Mouse (Mus musculus) megakaryocyte, embryonic 14.5 days (primary cell): ENCODE measurements around the gene Armc9. TPM values are rescaled to one million over a fixed set of nuclear protein-coding genes. Genes with fewer than 3 reads are reported as not detected.

ENCODE experiments used
- H3K27me3 ChIP-seq: replicated peaks from 2 replicates; pipeline ENCODE3; 2012; ENCODE audit warnings: inconsistent platforms
- H3K36me3 ChIP-seq: replicated peaks from 2 replicates; pipeline ENCODE3; 2012; ENCODE audit warnings: low read length, inconsistent platforms, mixed read lengths
- H3K4me1 ChIP-seq: 2 replicates; pipeline ENCODE4 v1.6.1; 2012; ENCODE audit warnings: inconsistent platforms
- H3K4me3 ChIP-seq: replicated peaks from 2 replicates; pipeline ENCODE3; 2012; ENCODE audit warnings: moderate library complexity, mild to moderate bottlenecking, inconsistent platforms
- H3K9me3 ChIP-seq: 2 replicates; pipeline ENCODE4 v1.6.1; 2012; ENCODE audit warnings: inconsistent platforms
- FLI1 ChIP-seq: IDR thresholded peaks from 2 replicates; pipeline ENCODE4 v1.6.1; 2012; ENCODE audit warnings: low read length, inconsistent platforms, mixed read lengths
- GATA1 ChIP-seq: IDR thresholded peaks from 3 replicates; pipeline ENCODE4 v1.6.1; 2012; ENCODE audit warnings: mixed read lengths, low read length, inconsistent platforms, borderline replicate concordance
- polyA plus RNA-seq: library from polyadenylated mRNA; stranded (reverse); fragments of >175 nt; gene quantifications from 2 replicates; pipeline ENCODE4 v1.2.3, GENCODE M21; 2012; ENCODE audit warnings: low replicate concordance; ENCODE audit not compliant: insufficient read depth

The Armc9 gene
- polyA plus RNA-seq, 1 experiment: 1.1 TPM

- Histone ChIP-seq H3K4me3 (no peak overlapping the region), H3K4me1 (peaks cover 41% of the 10 kb centered on the region), H3K9me3 (no peaks in the 10 kb centered on the region), H3K27me3 (peaks cover 10% of the 10 kb centered on the region), H3K36me3 (peaks cover 38% of the 10 kb centered on the region)
- TF ChIP-seq GATA1 (no peak), FLI1 (no peak)
Observed at GRCm38 (mm10) chr1:86144001-86144944, 10.3 kb upstream of the Armc9 start.

- no peak overlapping the region for H3K4me3 ChIP-seq
- peaks cover 20% of the 10 kb centered on the region for H3K36me3 ChIP-seq
- H3K27me3 ChIP-seq: peaks cover 12% of the 10 kb centered on the region
- TF ChIP-seq GATA1: no peak
- no peak for TF ChIP-seq FLI1
- H3K9me3 ChIP-seq: no peaks in the 10 kb centered on the region
- H3K4me1 ChIP-seq: peaks cover 43% of the 10 kb centered on the region
Observed at GRCm38 (mm10) chr1:86146293-86146692, 8.3 kb upstream of the Armc9 start.

GRCm38 (mm10) chr1:86147557-86147956 is 7.0 kb upstream of the Armc9 start:
- Histone ChIP-seq H3K27me3 (peaks cover 12% of the 10 kb centered on the region), H3K36me3 (peaks cover 14% of the 10 kb centered on the region), H3K4me3 (peak overlapping the region; percentile 10), H3K4me1 (peaks cover 39% of the 10 kb centered on the region), H3K9me3 (no peaks in the 10 kb centered on the region)
- TF ChIP-seq FLI1 (no peak), GATA1 (no peak)

- TF ChIP-seq GATA1 (no peak), FLI1 (no peak)
- Histone ChIP-seq H3K4me3 (no peak overlapping the region), H3K4me1 (peaks cover 33% of the 10 kb centered on the region), H3K36me3 (peaks cover 11% of the 10 kb centered on the region), H3K9me3 (no peaks in the 10 kb centered on the region), H3K27me3 (peaks cover 12% of the 10 kb centered on the region)
Observed at GRCm38 (mm10) chr1:86148161-86148560, 6.4 kb upstream of the Armc9 start.

GRCm38 (mm10) chr1:86150929-86151328 is 3.7 kb upstream of the Armc9 start:
- Histone ChIP-seq H3K4me3 (no peak overlapping the region), H3K4me1 (peaks cover 40% of the 10 kb centered on the region), H3K9me3 (no peaks in the 10 kb centered on the region), H3K27me3 (peaks cover 12% of the 10 kb centered on the region), H3K36me3 (no peaks in the 10 kb centered on the region)
- TF ChIP-seq GATA1 (no peak), FLI1 (no peak)

- Histone ChIP-seq H3K4me3 (no peak overlapping the region), H3K9me3 (no peaks in the 10 kb centered on the region), H3K36me3 (no peaks in the 10 kb centered on the region), H3K27me3 (peaks cover 8% of the 10 kb centered on the region), H3K4me1 (peaks cover 45% of the 10 kb centered on the region)
- TF ChIP-seq FLI1 (no peak), GATA1 (no peak)
Observed at GRCm38 (mm10) chr1:86151376-86151775, 3.2 kb upstream of the Armc9 start.

- Histone ChIP-seq H3K4me3 (no peak overlapping the region), H3K36me3 (peaks cover 5% of the 10 kb centered on the region), H3K9me3 (no peaks in the 10 kb centered on the region), H3K4me1 (peaks cover 45% of the 10 kb centered on the region), H3K27me3 (peaks cover 7% of the 10 kb centered on the region)
- no peak for TF ChIP-seq GATA1
- TF ChIP-seq FLI1: no peak
Observed at GRCm38 (mm10) chr1:86152618-86153017, 2.0 kb upstream of the Armc9 start.

GRCm38 (mm10) chr1:86154824-86155164 is 214 bp downstream of the Armc9 start:
- Histone ChIP-seq H3K4me1 (peaks cover 35% of the 10 kb centered on the region), H3K27me3 (no peaks in the 10 kb centered on the region), H3K36me3 (peaks cover 14% of the 10 kb centered on the region), H3K9me3 (no peaks in the 10 kb centered on the region), H3K4me3 (peak overlapping the region; percentile 96)
- no peak for TF ChIP-seq GATA1
- TF ChIP-seq FLI1: no peak

GRCm38 (mm10) chr1:86156075-86156474 is 1.5 kb downstream of the Armc9 start:
- Histone ChIP-seq H3K4me3 (no peak overlapping the region), H3K9me3 (no peaks in the 10 kb centered on the region), H3K36me3 (peaks cover 26% of the 10 kb centered on the region), H3K27me3 (no peaks in the 10 kb centered on the region), H3K4me1 (peaks cover 31% of the 10 kb centered on the region)
- no peak for TF ChIP-seq FLI1
- no peak for TF ChIP-seq GATA1

GRCm38 (mm10) chr1:86156595-86156994 is 2.0 kb downstream of the Armc9 start:
- Histone ChIP-seq H3K4me3 (no peak overlapping the region), H3K27me3 (no peaks in the 10 kb centered on the region), H3K9me3 (no peaks in the 10 kb centered on the region), H3K4me1 (peaks cover 25% of the 10 kb centered on the region), H3K36me3 (peaks cover 32% of the 10 kb centered on the region)
- TF ChIP-seq FLI1 (no peak), GATA1 (no peak)
